9 mouse cellular contexts compared by ENCODE assay signal in the genomic region with DNA sequence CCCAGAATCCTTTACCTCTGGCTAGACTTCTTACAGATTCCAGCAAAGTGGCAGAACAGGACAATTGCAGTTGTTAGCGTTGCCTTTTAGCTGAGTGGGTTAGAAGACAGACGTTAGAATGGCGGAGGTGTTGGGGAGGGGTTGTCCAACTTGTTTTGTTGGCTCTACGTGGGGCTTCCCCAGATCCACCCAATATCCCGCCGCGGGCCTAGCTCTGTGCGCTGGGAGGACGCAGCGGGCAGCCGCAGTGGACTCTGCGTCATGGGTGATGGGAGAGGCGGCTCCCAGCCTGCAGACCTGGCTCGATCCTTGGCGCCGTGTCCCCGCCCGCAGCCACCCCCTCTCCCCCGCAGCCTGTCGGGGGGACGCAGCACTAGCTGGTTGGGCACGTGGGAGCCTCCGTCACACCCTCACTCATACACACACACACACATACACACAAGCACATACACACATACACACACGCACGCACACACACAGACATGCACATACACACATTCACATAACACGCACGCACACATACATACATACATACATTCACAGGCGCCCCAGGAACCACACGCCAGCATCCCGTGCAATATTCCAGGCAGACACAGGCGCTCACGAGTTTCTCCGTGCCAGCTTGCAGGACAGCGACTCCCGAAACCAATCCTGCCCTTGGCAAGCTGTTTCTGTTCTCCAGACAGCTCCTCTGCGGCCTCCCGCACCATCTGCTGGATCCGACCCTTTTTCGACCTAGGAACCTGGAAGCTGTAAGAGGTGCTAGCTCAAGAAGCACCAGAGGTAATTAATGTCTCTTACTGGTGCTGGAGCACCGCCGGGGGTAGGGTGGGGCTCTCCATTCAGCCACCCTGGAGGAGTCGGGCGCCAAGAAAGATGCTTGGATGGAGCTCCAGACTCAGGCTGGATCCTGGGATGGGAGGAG. TPM values are rescaled to one million over a fixed set of nuclear protein-coding genes. Genes with fewer than 3 reads are reported as not detected.
A peak's percentile ranks its signal among the peaks of the same experiment; 100 is the strongest.
DNase-seq lines count a peak whose midpoint lies in the region; ATAC-seq and TF ChIP-seq lines count a peak whose summit lies in the region.
"Had no signal": no experiment of that assay in that cellular context is flagged by ENCODE, and none has a peak within 500 bp of the region (broad histone marks: within the 10 kb centered on the region; RNA-seq: fewer than 3 reads in every experiment).

Gene Slc6a15 (plus strand): TSS at position 413 of the 925 bp plus-strand sequence.

- H3K4me3 ChIP-seq in heart, embryonic 15.5 days, result peak within 1 kb of the TSS; percentile 54
- H3K4me3 ChIP-seq in lung, embryonic 14.5 days (ENCODE audit: low read depth, low read length), result peak within 1 kb of the TSS; percentile 47

- peak; percentile 17 to 40 for DNase-seq in lung, adult 18-20 months
- DNase-seq in lung, postnatal 14 days, result no peak
- peak; percentile 47 to 60 for DNase-seq in kidney, postnatal 4 days
- DNase-seq in lung, embryonic 14.5 days, result peak; percentile 50
- DNase-seq in retina, embryonic 14.5 days (ENCODE audit: low spot score), result peak; percentile 62
- DNase-seq in urinary bladder, adult 2 months (ENCODE audit: low spot score), result no peak

- no peaks in the 10 kb centered on the region for H3K36me3 ChIP-seq in heart, embryonic 15.5 days
- no peaks in the 10 kb centered on the region for H3K36me3 ChIP-seq in lung, embryonic 14.5 days (ENCODE audit: insufficient read depth)

- no peaks in the 10 kb centered on the region for H3K9me3 ChIP-seq in heart, embryonic 15.5 days (replicated peaks)
- H3K9me3 ChIP-seq in lung, embryonic 14.5 days (ENCODE audit: low read depth, low read length), result no peaks in the 10 kb centered on the region

- peaks cover 16% of the 10 kb centered on the region for H3K4me1 ChIP-seq in heart, embryonic 15.5 days (replicated peaks)
- 0 out of 2 replicates have a peak, but pooled peaks cover 3% of the 10 kb centered on the region for H3K4me1 ChIP-seq in lung, embryonic 14.5 days (ENCODE audit: insufficient read depth)

- H3K4me2 ChIP-seq in heart, embryonic 15.5 days, result peak within 1 kb of the TSS; percentile 95
- H3K4me2 ChIP-seq in lung, embryonic 14.5 days, result peak within 1 kb of the TSS; percentile 74

- under 1% methylated on average over 43 of the region's 43 CpGs for WGBS in heart, embryonic 15.5 days
- WGBS in lung, embryonic 14.5 days, result under 1% methylated on average over 43 of the region's 43 CpGs

- peak within 1 kb of the TSS; percentile 25 for H3K9ac ChIP-seq in heart, embryonic 15.5 days
- peak within 1 kb of the TSS; percentile 10 for H3K9ac ChIP-seq in lung, embryonic 14.5 days

- peaks cover 2% of the 10 kb centered on the region; the same call in 1 of the 2 replicates for H3K27me3 ChIP-seq in heart, embryonic 15.5 days
- no peaks in the 10 kb centered on the region for H3K27me3 ChIP-seq in lung, embryonic 14.5 days (ENCODE audit: insufficient read depth, low read length)

- no peak for TF ChIP-seq CTCF in lung, embryonic 14.5 days (IDR thresholded peaks at IDR 0.05; ENCODE audit: low read depth)

- H3K27ac ChIP-seq in heart, embryonic 15.5 days, result no peak within 1 kb of the TSS
- no peak within 1 kb of the TSS for H3K27ac ChIP-seq in lung, embryonic 14.5 days (ENCODE audit: low read depth)

- ATAC-seq in common myeloid progenitor, adult 5-6 weeks (replicated peaks; ENCODE audit: low read depth, poor library complexity, severe bottlenecking), result peak; percentile 40
- ATAC-seq in heart, embryonic 15.5 days (replicated peaks; ENCODE audit: insufficient number of reproducible peaks, insufficient read depth, low FRiP score, low read depth), result peak; percentile 67
- ATAC-seq in lung, embryonic 14.5 days (ENCODE audit: insufficient read depth), result peak; percentile 82

RNA-seq across cellular contexts. Expression of gene Slc6a15, which starts in this region (rescaled TPM):
- 2.0 TPM in 2 replicates for total RNA-seq in common myeloid progenitor, adult 5-6 weeks (2017)
- polyA plus RNA-seq in heart, embryonic 15.5 days (2015; fragmentation: Nextera tagmentation; extraction: Ambion mirVana), result 0.47 and 1.2 TPM in 2 replicates
- 0.69 and 0.99 TPM in 2 replicates for polyA plus RNA-seq in lung, embryonic 14.5 days (2014; fragmentation: Nextera tagmentation; extraction: Ambion mirVana)
- 1.4 and 1.5 TPM in 2 replicates for polyA plus RNA-seq in urinary bladder, adult 2 months (2012; rRNA removed)
- polyA plus RNA-seq: Patski had no signal

Comparison
In these comparisons a context has a peak if more than half of its experiments do, and no peak if none do; other contexts are left out.
1. DNase-seq: peak in lung, adult 18-20 months (2 of 2), kidney, postnatal 4 days (2 of 2) and retina, embryonic 14.5 days (single experiment); none in lung, postnatal 14 days (single experiment) and urinary bladder, adult 2 months (single experiment).
2. Peak in DNase-seq, ATAC-seq, H3K4me3 ChIP-seq, H3K9ac ChIP-seq and H3K4me2 ChIP-seq in lung, embryonic 14.5 days; RNA of the gene not detected or under 1 TPM.
3. Peak in every context shown above with its lines, with median percentiles within 50 percentile points of each other: ATAC-seq.